Mouse (Mus musculus) MEL (cell line): ENCODE measurements around the gene Agt. TPM values are rescaled to one million over a fixed set of nuclear protein-coding genes. Genes with fewer than 3 reads are reported as not detected.

Experiments
- DNase-seq: peaks from one replicate; pipeline ENCODE4 v3.0.0; 2011; ENCODE audit warnings: low read depth, low spot score
- H3K27ac ChIP-seq: 2 replicates; pipeline ENCODE4 v1.5.1; 2012; ENCODE audit warnings: low read depth, mild to moderate bottlenecking, control low read depth, low read length, moderate library complexity; ENCODE audit not compliant: control insufficient read depth
- H3K27me3 ChIP-seq, 2 experiments: fragments of 150-350 bp in 1 of 2; sonication (generic) in 1 of 2; 2 replicates each; pipeline ENCODE4 v1.6.1; 2012; ENCODE audit warnings: low read length in 2 of 2, mild to moderate bottlenecking in 2 of 2, improper control_type of control experiment in 1 of 2, moderate library complexity in 1 of 2; ENCODE audit not compliant: insufficient read depth in 2 of 2, control insufficient read depth in 1 of 2
- H3K36me3 ChIP-seq, 2 experiments: 2 replicates each; pipeline ENCODE4 v1.6.1; 2012 to 2014; ENCODE audit warnings: low read length in 2 of 2, improper control_type of control experiment in 1 of 2, inconsistent platforms in 1 of 2, mild to moderate bottlenecking in 1 of 2; ENCODE audit not compliant: insufficient read depth in 2 of 2, control insufficient read depth in 1 of 2
- H3K4me1 ChIP-seq, 2 experiments: fragments of 150-350 bp in 1 of 2; sonication (generic) in 1 of 2; 2 replicates each; pipeline ENCODE4 v1.6.1; 2012; ENCODE audit warnings: low read length in 2 of 2, improper control_type of control experiment in 1 of 2, mild to moderate bottlenecking in 1 of 2; ENCODE audit not compliant: insufficient read depth in 2 of 2, control insufficient read depth in 1 of 2
- H3K4me3 ChIP-seq, 2 experiments: fragments of 150-350 bp in 1 of 2; sonication (generic) in 1 of 2; 2 replicates each; pipeline ENCODE4 v1.5.1; 2012; ENCODE audit warnings: low read depth in 2 of 2, low read length in 2 of 2, mild to moderate bottlenecking in 2 of 2, moderate library complexity in 2 of 2, control low read depth in 1 of 2, improper control_type of control experiment in 1 of 2; ENCODE audit not compliant: control insufficient read depth in 1 of 2, insufficient read depth in 1 of 2
- H3K79me2 ChIP-seq: 2 replicates; pipeline ENCODE4 v1.6.1; 2012; ENCODE audit warnings: mild to moderate bottlenecking, low read length, moderate library complexity; ENCODE audit not compliant: control insufficient read depth, poor library complexity, insufficient read depth
- H3K9ac ChIP-seq: 2 replicates; pipeline ENCODE4 v1.6.1; 2012; ENCODE audit warnings: low read depth, mild to moderate bottlenecking, control low read depth, low read length, moderate library complexity; ENCODE audit not compliant: control insufficient read depth, poor library complexity, severe bottlenecking
- H3K9me3 ChIP-seq: fragments of 150-350 bp; sonication (generic); replicated peaks from 2 replicates; pipeline ENCODE4 v1.6.1; 2012; ENCODE audit warnings: mild to moderate bottlenecking, low read length, improper control_type of control experiment, moderate library complexity; ENCODE audit not compliant: insufficient read depth
- CHD2 ChIP-seq: IDR thresholded peaks from 2 replicates; pipeline ENCODE4 v1.6.1; 2011; ENCODE audit warnings: low read length, improper control_type of control experiment
- E2F4 ChIP-seq: IDR thresholded peaks from 2 replicates; pipeline ENCODE4 v1.6.1; 2011; ENCODE audit warnings: low read depth, low read length, improper control_type of control experiment, borderline replicate concordance
- ELF1 ChIP-seq: IDR thresholded peaks from 2 replicates; pipeline ENCODE4 v1.6.1; 2014; ENCODE audit warnings: low read depth, mild to moderate bottlenecking, inconsistent platforms, low read length, improper control_type of control experiment, moderate library complexity
- EP300 ChIP-seq, 2 experiments: IDR thresholded peaks; 2 replicates each; pipeline ENCODE4 v1.6.1; 2011; ENCODE audit warnings: improper control_type of control experiment in 2 of 2, low read length in 2 of 2, low read depth in 1 of 2, mild to moderate bottlenecking in 1 of 2
- ETS1 ChIP-seq: IDR thresholded peaks from 2 replicates; pipeline ENCODE4 v1.6.1; 2012; ENCODE audit warnings: low read depth, mild to moderate bottlenecking, inconsistent platforms, low read length, improper control_type of control experiment, moderate library complexity
- GABPA ChIP-seq: IDR thresholded peaks from 2 replicates; pipeline ENCODE4 v1.6.1; 2012; ENCODE audit warnings: low read depth, mild to moderate bottlenecking, inconsistent platforms, low read length, improper control_type of control experiment, moderate library complexity
- GATA1 ChIP-seq: IDR thresholded peaks from 2 replicates; pipeline ENCODE4 v1.6.1; 2011; ENCODE audit warnings: low read depth, low read length, improper control_type of control experiment
- HCFC1 ChIP-seq: IDR thresholded peaks from 2 replicates; pipeline ENCODE4 v1.6.1; 2012; ENCODE audit warnings: low read depth, mild to moderate bottlenecking, inconsistent platforms, low read length, improper control_type of control experiment, moderate library complexity
- JUND ChIP-seq: IDR thresholded peaks from 2 replicates; pipeline ENCODE4 v1.6.1; 2011; ENCODE audit warnings: low read depth, mild to moderate bottlenecking, improper control_type of control experiment, low read length
- MAFK ChIP-seq: IDR thresholded peaks from 2 replicates; pipeline ENCODE4 v1.6.1; 2011; ENCODE audit warnings: low read depth, mild to moderate bottlenecking, low read length, improper control_type of control experiment, borderline replicate concordance
- MAX ChIP-seq: IDR thresholded peaks from 2 replicates; pipeline ENCODE4 v1.6.1; 2011; ENCODE audit warnings: low read length, improper control_type of control experiment
- MEF2A ChIP-seq: IDR thresholded peaks from 2 replicates; pipeline ENCODE4 v1.6.1; 2014; ENCODE audit warnings: low read depth, mild to moderate bottlenecking, inconsistent platforms, low read length, improper control_type of control experiment; ENCODE audit not compliant: poor library complexity, insufficient replicate concordance, severe bottlenecking; ENCODE audit errors: extremely low read depth
- NELFE ChIP-seq: IDR thresholded peaks from 2 replicates; pipeline ENCODE4 v1.6.1; 2011; ENCODE audit warnings: low read depth, low read length, improper control_type of control experiment
- NRF1 ChIP-seq: IDR thresholded peaks from 2 replicates; pipeline ENCODE4 v1.6.1; 2014; ENCODE audit warnings: low read depth, mild to moderate bottlenecking, inconsistent platforms, low read length, improper control_type of control experiment, moderate library complexity; ENCODE audit not compliant: poor library complexity, insufficient read depth, severe bottlenecking
- POLR2A ChIP-seq, 2 experiments: IDR thresholded peaks; 2 replicates each; pipeline ENCODE4 v1.6.1; 2011 to 2012; ENCODE audit warnings: low read length in 2 of 2, mild to moderate bottlenecking in 2 of 2, control low read depth in 1 of 2, improper control_type of control experiment in 1 of 2, low read depth in 1 of 2, moderate library complexity in 1 of 2; ENCODE audit not compliant: control insufficient read depth in 1 of 2, insufficient read depth in 1 of 2, poor library complexity in 1 of 2
- POLR2AphosphoS2 ChIP-seq: IDR thresholded peaks from 2 replicates; pipeline ENCODE4 v1.6.1; 2011; ENCODE audit warnings: low read length, improper control_type of control experiment
- POLR2AphosphoS5 ChIP-seq: IDR thresholded peaks from 2 replicates; pipeline ENCODE4 v1.6.1; 2012; ENCODE audit warnings: low read depth, borderline replicate concordance, mild to moderate bottlenecking, inconsistent platforms, low read length, moderate library complexity, mixed read lengths
- RAD21 ChIP-seq: IDR thresholded peaks from 2 replicates; pipeline ENCODE4 v1.6.1; 2011; ENCODE audit warnings: mild to moderate bottlenecking, low read depth, low read length, improper control_type of control experiment
- SIN3A ChIP-seq: IDR thresholded peaks from 2 replicates; pipeline ENCODE4 v1.6.1; 2012; ENCODE audit warnings: low read length, improper control_type of control experiment, inconsistent platforms
- TBP ChIP-seq: IDR thresholded peaks from 2 replicates; pipeline ENCODE4 v1.8.0; 2011; ENCODE audit warnings: low read depth, low read length, improper control_type of control experiment
- UBTF ChIP-seq: IDR thresholded peaks from 2 replicates; pipeline ENCODE4 v1.6.1; 2012; ENCODE audit warnings: low read depth, mild to moderate bottlenecking, inconsistent platforms, low read length, improper control_type of control experiment, moderate library complexity, borderline replicate concordance; ENCODE audit not compliant: insufficient read depth
- USF2 ChIP-seq, 2 experiments: IDR thresholded peaks; 2 replicates each; pipeline ENCODE4 v1.6.1; 2011 to 2012; ENCODE audit warnings: improper control_type of control experiment in 2 of 2, low read length in 2 of 2, borderline replicate concordance in 1 of 2, inconsistent platforms in 1 of 2, low read depth in 1 of 2, mild to moderate bottlenecking in 1 of 2; ENCODE audit not compliant: insufficient read depth in 1 of 2
- ZC3H11A ChIP-seq: IDR thresholded peaks from 2 replicates; pipeline ENCODE4 v1.6.1; 2012; ENCODE audit warnings: low read depth, mild to moderate bottlenecking, inconsistent platforms, low read length, improper control_type of control experiment
- ZMIZ1 ChIP-seq: IDR thresholded peaks from 2 replicates; pipeline ENCODE4 v1.6.1; 2012; ENCODE audit warnings: low read depth, mild to moderate bottlenecking, inconsistent platforms, low read length, improper control_type of control experiment, moderate library complexity
- ZNF384 ChIP-seq: IDR thresholded peaks from 2 replicates; pipeline ENCODE4 v1.6.1; 2012; ENCODE audit warnings: low read depth, mild to moderate bottlenecking, inconsistent platforms, low read length, improper control_type of control experiment
- polyA plus RNA-seq, 2 experiments: library from polyadenylated mRNA; stranded (reverse) in 1 of 2; unstranded in 1 of 2; fragments of >175 nt in 1 of 2; fragments of >200 nt in 1 of 2; gene quantifications; 2 replicates each; pipeline versions ENCODE4 v1.2.1 to v1.2.4; 2012; ENCODE audit warnings: low replicate concordance in 2 of 2, low read depth in 1 of 2; ENCODE audit not compliant: insufficient read length in 2 of 2, insufficient read depth in 1 of 2, missing spikeins in 1 of 2
- total RNA-seq: library from RNA; depleted of rRNA; stranded (reverse); fragments of 300-350 nt; gene quantifications from 2 replicates; pipeline ENCODE4 v1.2.3, GENCODE M21; 2012

Agt gene
- total and polyA plus RNA-seq, 3 experiments = not detected

DNA sequence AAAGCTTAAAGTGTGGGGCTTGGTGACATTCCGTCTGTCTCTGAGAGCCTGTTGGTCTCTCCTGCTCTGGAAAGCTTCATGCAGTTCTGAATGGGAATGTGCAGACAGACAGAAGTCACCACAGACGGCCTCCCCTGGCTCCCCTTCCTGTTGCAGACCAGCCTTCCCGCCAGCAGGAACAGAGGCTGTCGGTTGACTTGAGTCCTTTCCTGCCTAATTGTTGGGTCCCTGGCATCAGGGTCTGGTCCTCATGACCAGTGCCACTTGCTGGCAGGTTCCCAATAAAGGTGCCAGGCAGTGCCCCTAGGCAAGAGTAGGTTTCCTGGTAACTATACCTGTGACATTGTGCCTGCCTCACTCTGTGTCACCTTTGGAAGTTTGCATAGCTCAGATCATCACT lies 38.5 kb downstream of the Agt start:
- Histone ChIP-seq H3K79me2 (no peaks in the 10 kb centered on the region), H3K4me1 (no peaks in the 10 kb centered on the region), H3K9me3 (no peaks in the 10 kb centered on the region), H3K27me3 (no peaks in the 10 kb centered on the region), H3K27ac (no peak overlapping the region), H3K9ac (no peak overlapping the region), H3K4me3 (no peak overlapping the region), H3K36me3 (peaks cover 0 to 2% of the 10 kb centered on the region in 2 experiments; a peak in 2 of 4 replicates)
- TF ChIP-seq ETS1 (no peak), NRF1 (no peak), CHD2 (no peak), MEF2A (no peak), ZNF384 (no peak), E2F4 (no peak), JUND (no peak), GABPA (no peak), TBP (no peak), SIN3A (no peak), ELF1 (no peak), POLR2AphosphoS5 (no peak)
- DNase-seq = no peak

DNA sequence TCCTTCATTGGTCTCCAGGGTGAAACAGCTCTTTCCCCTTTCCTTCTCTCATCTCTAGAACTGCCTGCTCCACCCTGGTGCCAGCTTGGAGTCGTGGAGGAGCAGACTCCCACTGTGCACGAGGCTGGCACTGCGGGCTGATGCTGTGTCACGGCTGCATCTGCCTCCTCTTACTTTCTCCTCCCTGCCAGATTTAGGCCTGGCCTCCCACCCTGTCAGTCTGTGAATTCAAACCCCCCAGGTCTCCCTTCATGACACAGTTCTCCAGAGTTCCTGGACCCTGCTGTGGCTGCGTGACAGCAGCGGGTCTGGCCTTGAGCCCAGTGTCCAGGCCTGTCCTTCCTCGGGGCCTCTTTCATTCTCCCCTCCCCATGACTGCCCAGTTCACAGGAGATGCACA lies 39.0 kb downstream of the Agt start:
- TF ChIP-seq MAX = no peak
- no peak for TF ChIP-seq USF2 (IDR thresholded peaks at IDR 0.05; ENCODE audit: borderline replicate concordance in 1 of 2, insufficient read depth in 1 of 2, low read depth in 1 of 2, low read length in 2 of 2)
- TF ChIP-seq E2F4 = no peak
- no peak for TF ChIP-seq CHD2
- TF ChIP-seq NELFE = no peak
- no peak for TF ChIP-seq POLR2AphosphoS5
- no peak for TF ChIP-seq UBTF
- TF ChIP-seq GABPA = no peak
- no peak for TF ChIP-seq POLR2A (IDR thresholded peaks at IDR 0.05; ENCODE audit: control insufficient read depth in 1 of 2, insufficient read depth in 1 of 2, low read depth in 1 of 2, low read length in 2 of 2, poor library complexity in 1 of 2)
- no peak for TF ChIP-seq HCFC1
- no peak for TF ChIP-seq ZNF384
- no peak for TF ChIP-seq ZC3H11A
- no peak for TF ChIP-seq POLR2AphosphoS2
- TF ChIP-seq EP300 (IDR thresholded peaks at IDR 0.05; ENCODE audit: low read depth in 1 of 2, low read length in 2 of 2) = no peak
- no peak for TF ChIP-seq MAFK
- TF ChIP-seq JUND = no peak
- TF ChIP-seq RAD21 = no peak
- TF ChIP-seq ZMIZ1 = no peak
- no peak for TF ChIP-seq GATA1
- Histone ChIP-seq H3K9ac (no peak overlapping the region), H3K36me3 (peaks cover 0 to 3% of the 10 kb centered on the region in 2 experiments; a peak in 2 of 4 replicates), H3K27me3 (no peaks in the 10 kb centered on the region), H3K4me1 (no peaks in the 10 kb centered on the region), H3K9me3 (no peaks in the 10 kb centered on the region), H3K4me3 (no peak overlapping the region), H3K27ac (no peak overlapping the region), H3K79me2 (no peaks in the 10 kb centered on the region)
- no peak for DNase-seq
